Mouse (Mus musculus): ENCODE measurements at regions not wholly inside any gene's neighbourhood (a gene's known extent, or its start where the extent isn't known, plus 50 kb on each side); places are given as distances from the start of the nearest gene placed in this dataset.
A peak's percentile ranks its signal among the peaks of the same experiment; 100 is the strongest.

- Histone ChIP-seq H3K36me3 (no peaks in the 10 kb centered on the region), H3K9me3 (no peaks in the 10 kb centered on the region), H3K27ac (no peak overlapping the region), H3K27me3 (ENCODE audit: insufficient read depth, poor library complexity, severe bottlenecking) (no peaks in the 10 kb centered on the region), H3K4me3 (no peak overlapping the region), H3K4me1 (replicated peaks) (peaks cover 25% of the 10 kb centered on the region)
- DNase-seq (ENCODE audit: low spot score): no peak
- WGBS: 86% methylated on average over 5 of the region's 5 CpGs
Observed at GRCm38 (mm10) chr13:101212341-101212895, 379.2 kb upstream of the Slc30a5 start.

DNA sequence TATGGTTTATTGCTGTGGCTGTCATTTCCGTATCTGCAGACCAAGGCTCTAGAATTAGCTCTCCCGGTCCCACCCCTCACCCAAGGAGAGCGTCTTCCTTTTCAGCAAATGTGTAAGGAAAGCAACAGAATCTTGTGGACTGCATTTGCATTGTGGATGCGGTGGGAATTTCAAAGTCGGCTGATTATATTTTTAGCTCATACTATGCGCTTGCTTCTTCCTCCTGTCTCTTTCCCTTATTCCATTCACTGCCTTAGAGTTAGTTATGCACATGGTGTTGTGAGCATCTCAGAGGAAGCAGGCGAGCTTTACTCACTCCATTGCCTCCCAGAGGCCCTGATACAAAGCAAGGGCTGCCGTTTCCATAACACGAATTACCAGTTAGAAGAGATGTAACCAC, 375.6 kb upstream of the Slc30a5 start:
- H3K4me1 ChIP-seq (replicated peaks): peaks cover 11% of the 10 kb centered on the region
- WGBS: 92% methylated on average over 9 of the region's 9 CpGs
- H3K9me3 ChIP-seq: no peaks in the 10 kb centered on the region

DNA sequence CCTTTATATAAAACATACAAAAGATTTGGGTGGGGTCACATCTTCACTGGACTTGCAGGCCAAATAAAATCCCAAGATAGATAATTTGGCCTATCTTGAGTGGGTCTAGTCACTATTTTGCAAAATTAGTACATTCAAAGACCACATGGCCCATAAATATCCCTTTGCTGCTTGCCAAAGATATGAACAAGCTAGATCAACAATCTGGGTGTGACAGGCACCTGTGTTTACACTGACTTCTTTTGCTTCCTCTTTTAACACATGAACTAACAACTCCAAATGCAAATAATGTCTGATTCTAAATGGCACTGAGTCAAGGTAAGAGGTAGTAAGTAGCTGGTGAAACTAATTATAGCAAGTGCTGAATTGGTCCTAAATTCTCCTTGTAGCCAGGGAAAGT, 370.2 kb upstream of the Slc30a5 start:
- no peaks in the 10 kb centered on the region for H3K4me1 ChIP-seq (replicated peaks)
- H3K4me3 ChIP-seq: no peak overlapping the region
- H3K9me3 ChIP-seq: no peaks in the 10 kb centered on the region
- DNase-seq (ENCODE audit: low spot score): no peak
- no peaks in the 10 kb centered on the region for H3K36me3 ChIP-seq
- H3K27ac ChIP-seq: no peak overlapping the region
- no peaks in the 10 kb centered on the region for H3K27me3 ChIP-seq (ENCODE audit: insufficient read depth, poor library complexity, severe bottlenecking)

More for the DNA sequence above, 375.6 kb upstream of the Slc30a5 start:
- no peak for DNase-seq (ENCODE audit: low spot score)
- H3K36me3 ChIP-seq: no peaks in the 10 kb centered on the region
- no peaks in the 10 kb centered on the region for H3K27me3 ChIP-seq (ENCODE audit: insufficient read depth, poor library complexity, severe bottlenecking)
- no peak overlapping the region for H3K4me3 ChIP-seq
- no peak overlapping the region for H3K27ac ChIP-seq

DNA sequence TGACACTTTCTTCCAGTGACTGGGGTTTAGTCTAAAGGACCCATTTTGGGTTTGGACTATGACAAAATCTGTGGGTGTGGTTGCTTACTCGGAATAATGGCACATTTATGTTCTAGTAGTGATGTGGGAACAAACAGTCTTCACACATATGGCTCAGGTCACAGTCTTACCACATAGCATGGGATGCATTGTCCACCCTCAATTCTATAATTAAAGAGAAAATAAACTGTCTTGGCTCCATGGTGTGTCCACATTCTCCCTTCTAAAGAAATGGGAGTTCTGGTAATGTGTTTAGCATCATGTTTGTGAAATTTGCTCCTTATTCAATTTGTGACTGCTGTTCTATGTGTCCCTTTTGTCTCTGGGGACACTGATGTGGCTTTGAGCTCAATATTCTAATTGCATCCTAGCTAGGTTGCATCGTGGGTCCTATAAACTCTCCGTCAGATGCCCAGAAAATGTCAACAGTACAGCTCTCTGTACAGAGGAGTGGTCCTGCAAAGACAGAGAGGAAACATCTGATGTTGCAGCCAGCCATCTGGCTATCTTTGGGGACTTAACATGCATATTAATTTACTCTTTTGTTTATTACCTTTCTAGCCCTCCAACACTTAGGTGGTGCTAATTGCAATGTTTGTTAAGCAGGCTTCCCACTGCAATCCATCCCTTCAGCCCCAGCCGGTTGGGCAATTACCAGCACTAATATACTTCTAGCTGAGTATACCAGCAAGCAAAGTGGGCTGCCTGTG, 369.5 kb upstream of the Slc30a5 start:
- Histone ChIP-seq H3K4me3 (no peak overlapping the region), H3K27ac (no peak overlapping the region), H3K36me3 (no peaks in the 10 kb centered on the region), H3K27me3 (ENCODE audit: insufficient read depth, poor library complexity, severe bottlenecking) (no peaks in the 10 kb centered on the region), H3K4me1 (replicated peaks) (no peaks in the 10 kb centered on the region), H3K9me3 (no peaks in the 10 kb centered on the region)
- DNase-seq (ENCODE audit: low spot score): no peak
- WGBS: 70% methylated on average over 4 of the region's 4 CpGs

GRCm38 (mm10) chr13:101190249-101190830, 357.1 kb upstream of the Slc30a5 start:
- Histone ChIP-seq H3K27ac (no peak overlapping the region), H3K4me3 (no peak overlapping the region), H3K9me3 (no peaks in the 10 kb centered on the region), H3K27me3 (ENCODE audit: insufficient read depth, poor library complexity, severe bottlenecking) (no peaks in the 10 kb centered on the region), H3K36me3 (no peaks in the 10 kb centered on the region), H3K4me1 (replicated peaks) (no peaks in the 10 kb centered on the region)
- DNase-seq (ENCODE audit: low spot score): no peak
- 90% methylated on average over 7 of the region's 7 CpGs for WGBS

DNA sequence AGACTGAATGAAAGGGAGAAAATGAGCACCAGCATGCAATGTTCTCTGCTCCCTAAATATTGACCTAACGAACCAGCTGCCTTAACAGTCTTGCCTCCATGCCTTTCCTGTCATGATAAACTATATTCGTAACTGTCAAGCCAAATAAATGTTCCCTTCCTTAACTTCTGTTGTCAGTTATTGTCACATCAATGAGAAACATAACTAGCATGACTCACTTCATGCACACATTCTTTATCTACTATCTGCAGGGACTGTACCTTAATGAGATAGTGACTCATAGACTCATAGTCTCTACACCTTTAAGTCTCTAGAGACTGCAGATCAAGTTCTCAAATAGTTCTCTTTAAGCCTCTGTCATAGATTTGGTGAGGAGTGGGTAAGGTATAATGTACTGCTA, 349.2 kb upstream of the Slc30a5 start:
- H3K27ac ChIP-seq: no peak overlapping the region
- H3K4me1 ChIP-seq (replicated peaks): no peaks in the 10 kb centered on the region
- 87% methylated on average over 2 of the region's 2 CpGs for WGBS
- no peaks in the 10 kb centered on the region for H3K27me3 ChIP-seq (ENCODE audit: insufficient read depth, poor library complexity, severe bottlenecking)
- H3K9me3 ChIP-seq: no peaks in the 10 kb centered on the region
- no peaks in the 10 kb centered on the region for H3K36me3 ChIP-seq
- H3K4me3 ChIP-seq: no peak overlapping the region
- no peak for DNase-seq (ENCODE audit: low spot score)

GRCm38 (mm10) chr13:101175017-101175689, 341.9 kb upstream of the Slc30a5 start:
- no peaks in the 10 kb centered on the region for H3K9me3 ChIP-seq
- no peaks in the 10 kb centered on the region for H3K4me1 ChIP-seq (replicated peaks)
- H3K4me3 ChIP-seq: no peak overlapping the region
- H3K27me3 ChIP-seq (ENCODE audit: insufficient read depth, poor library complexity, severe bottlenecking): no peaks in the 10 kb centered on the region
- no peaks in the 10 kb centered on the region for H3K36me3 ChIP-seq
- no peak overlapping the region for H3K27ac ChIP-seq
- no peak for DNase-seq (ENCODE audit: low spot score)
- WGBS: 87% methylated on average over 8 of the region's 8 CpGs

DNA sequence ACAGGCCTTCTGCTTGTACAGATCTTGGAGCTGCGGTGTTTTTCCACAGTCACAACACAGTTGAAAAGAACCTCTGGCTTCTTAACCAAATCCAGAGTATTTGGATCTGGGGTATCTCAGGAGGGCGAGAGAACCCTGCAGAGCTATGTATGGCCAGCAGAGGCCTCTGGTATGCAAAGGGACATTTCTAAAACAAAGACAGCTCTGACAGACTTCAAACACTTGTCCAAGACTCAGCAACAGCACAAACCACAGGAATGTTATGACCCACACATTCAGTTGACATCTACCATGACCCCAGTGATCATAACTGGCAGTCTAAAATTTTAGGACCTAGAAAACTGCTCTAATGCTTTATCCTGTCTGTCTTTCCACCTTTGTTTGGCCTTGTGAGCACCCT, 328.5 kb upstream of the Slc30a5 start:
- no peak overlapping the region for H3K27ac ChIP-seq
- no peaks in the 10 kb centered on the region for H3K27me3 ChIP-seq (ENCODE audit: insufficient read depth, poor library complexity, severe bottlenecking)
- WGBS: 54% methylated on average over 2 of the region's 2 CpGs
- peak; percentile 4 for DNase-seq (ENCODE audit: low spot score)
- H3K36me3 ChIP-seq: no peaks in the 10 kb centered on the region
- no peak overlapping the region for H3K4me3 ChIP-seq
- H3K4me1 ChIP-seq (replicated peaks): no peaks in the 10 kb centered on the region
- H3K9me3 ChIP-seq: no peaks in the 10 kb centered on the region

- DNase-seq (ENCODE audit: low spot score): no peak
- no peaks in the 10 kb centered on the region for H3K4me1 ChIP-seq (replicated peaks)
- H3K4me3 ChIP-seq: no peak overlapping the region
- H3K9me3 ChIP-seq: no peaks in the 10 kb centered on the region
- no peaks in the 10 kb centered on the region for H3K36me3 ChIP-seq
- no peak overlapping the region for H3K27ac ChIP-seq
- WGBS: 78% methylated on average over 3 of the region's 3 CpGs
- no peaks in the 10 kb centered on the region for H3K27me3 ChIP-seq (ENCODE audit: insufficient read depth, poor library complexity, severe bottlenecking)
Observed at GRCm38 (mm10) chr13:101159878-101160277, 326.7 kb upstream of the Slc30a5 start.

- no peaks in the 10 kb centered on the region for H3K36me3 ChIP-seq
- H3K4me3 ChIP-seq: no peak overlapping the region
- DNase-seq (ENCODE audit: low spot score): no peak
- no peak overlapping the region for H3K27ac ChIP-seq
- no peaks in the 10 kb centered on the region for H3K9me3 ChIP-seq
- H3K27me3 ChIP-seq (ENCODE audit: insufficient read depth, poor library complexity, severe bottlenecking): no peaks in the 10 kb centered on the region
- no peaks in the 10 kb centered on the region for H3K4me1 ChIP-seq (replicated peaks)
Observed at GRCm38 (mm10) chr13:101153760-101154159, 320.5 kb upstream of the Slc30a5 start.

- Histone ChIP-seq H3K27ac (no peak overlapping the region), H3K27me3 (ENCODE audit: insufficient read depth, poor library complexity, severe bottlenecking) (no peaks in the 10 kb centered on the region), H3K36me3 (no peaks in the 10 kb centered on the region), H3K9me3 (no peaks in the 10 kb centered on the region), H3K4me3 (no peak overlapping the region), H3K4me1 (replicated peaks) (no peaks in the 10 kb centered on the region)
- no peak for DNase-seq (ENCODE audit: low spot score)
- 70% methylated on average over 3 of the region's 3 CpGs for WGBS
Observed at GRCm38 (mm10) chr13:101142761-101143160, 309.5 kb upstream of the Slc30a5 start.

DNA sequence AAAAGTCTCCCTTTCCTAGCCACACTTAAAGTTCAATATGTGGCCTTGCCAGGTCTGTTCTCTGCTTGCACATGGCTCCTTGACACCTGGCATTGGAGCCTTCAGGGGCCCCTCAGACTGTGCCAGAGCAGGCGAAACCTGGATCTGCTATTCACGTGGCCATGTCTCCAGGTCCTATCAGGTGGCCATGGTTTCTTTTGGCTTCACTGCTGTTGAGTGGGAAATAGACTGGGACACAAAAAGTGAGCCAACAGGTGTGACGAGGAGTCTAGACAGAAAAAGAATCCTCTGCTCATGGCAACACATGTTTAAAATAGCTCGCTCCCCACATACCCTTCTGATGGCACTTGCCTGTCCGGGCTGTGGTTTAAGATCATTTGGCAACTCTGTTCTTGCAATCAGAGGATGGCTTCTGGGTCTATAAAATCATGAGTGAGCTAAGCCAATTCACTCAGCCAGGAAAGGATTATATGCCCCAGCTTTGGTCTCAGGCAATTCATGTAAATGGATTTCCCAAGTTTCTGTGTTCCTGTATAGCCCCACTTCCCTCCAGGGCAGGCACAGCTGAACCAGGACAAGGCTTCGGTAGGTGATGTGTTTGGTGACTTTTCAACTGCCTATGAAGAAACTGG, 309.0 kb upstream of the Slc30a5 start:
- Histone ChIP-seq H3K27ac (no peak overlapping the region), H3K4me1 (replicated peaks) (no peaks in the 10 kb centered on the region), H3K9me3 (no peaks in the 10 kb centered on the region), H3K4me3 (no peak overlapping the region), H3K36me3 (no peaks in the 10 kb centered on the region), H3K27me3 (ENCODE audit: insufficient read depth, poor library complexity, severe bottlenecking) (no peaks in the 10 kb centered on the region)
- DNase-seq (ENCODE audit: low spot score): no peak
- WGBS: 91% methylated on average over 6 of the region's 6 CpGs

GRCm38 (mm10) chr13:101129466-101129865, 296.2 kb upstream of the Slc30a5 start:
- 91% methylated on average over 3 of the region's 3 CpGs for WGBS
- no peak for DNase-seq (ENCODE audit: low spot score)
- H3K36me3 ChIP-seq: no peaks in the 10 kb centered on the region
- H3K4me1 ChIP-seq (replicated peaks): no peaks in the 10 kb centered on the region
- H3K9me3 ChIP-seq: 0 out of 2 replicates have a peak, but pooled peaks cover 3% of the 10 kb centered on the region
- no peak overlapping the region for H3K27ac ChIP-seq
- H3K27me3 ChIP-seq (ENCODE audit: insufficient read depth, poor library complexity, severe bottlenecking): no peaks in the 10 kb centered on the region
- no peak overlapping the region for H3K4me3 ChIP-seq

Measured in hindbrain, embryonic 10.5 days (tissue).